Mouse (Mus musculus) cortical plate, adult 2 months (tissue): ENCODE measurements around the gene Rps2.
"Not testable (repeated sequence)": the region's sequence is repeated elsewhere in the genome, so short reads cannot be mapped to it uniquely, and the experiment has no call there.

Experiments used
- CTCF ChIP-seq: fragments of 200-500 bp; IDR thresholded peaks from 2 replicates; pipeline ENCODE4 v1.5.1; 2011; ENCODE audit warnings: mild to moderate bottlenecking, control low read depth, low read length; ENCODE audit not compliant: insufficient read depth; ENCODE audit errors: extremely low read depth
- POLR2A ChIP-seq: fragments of 200-500 bp; IDR thresholded peaks from 2 replicates; pipeline ENCODE4 v1.6.1; 2011; ENCODE audit warnings: mild to moderate bottlenecking, low read length, control low read depth; ENCODE audit not compliant: insufficient read depth; ENCODE audit errors: extremely low read depth

- not testable (repeated sequence) for TF ChIP-seq CTCF
- TF ChIP-seq POLR2A = 0 out of 2 replicates have a peak, but pooled peaks have one; percentile 31
Observed at GRCm38 (mm10) chr17:24721383-24721955, 3.6 kb downstream of the Rps2 start.
